Mouse (Mus musculus): ENCODE measurements at regions not wholly inside any gene's neighbourhood (a gene's known extent, or its start where the extent isn't known, plus 50 kb on each side); places are given as distances from the start of the nearest gene placed in this dataset.
A peak's percentile ranks its signal among the peaks of the same experiment; 100 is the strongest.

GRCm38 (mm10) chr6:35458250-35458649 is 81.4 kb downstream of the Mtpn start:
- DNase-seq (ENCODE audit: low spot score): peak; percentile 1

- DNase-seq (ENCODE audit: low spot score): no peak
Observed at GRCm38 (mm10) chr6:35445007-35445406, 94.7 kb downstream of the Mtpn start.

- no peak for DNase-seq (ENCODE audit: low spot score)
Observed at GRCm38 (mm10) chr6:35426301-35426700, 100.4 kb upstream of the Fam180a start.

- DNase-seq (ENCODE audit: low spot score): no peak
Observed at GRCm38 (mm10) chr6:35424521-35424920, 98.6 kb upstream of the Fam180a start.

GRCm38 (mm10) chr6:35420924-35421323 is 95.0 kb upstream of the Fam180a start:
- DNase-seq (ENCODE audit: low spot score): no peak

- no peak for DNase-seq (ENCODE audit: low spot score)
Observed at GRCm38 (mm10) chr6:35405044-35405443, 79.1 kb upstream of the Fam180a start.

- no peak for DNase-seq (ENCODE audit: low spot score)
Observed at GRCm38 (mm10) chr6:35403341-35403910, 77.5 kb upstream of the Fam180a start.

- DNase-seq (ENCODE audit: low spot score): peak; percentile 53
Observed at GRCm38 (mm10) chr6:35395726-35396125, 69.8 kb upstream of the Fam180a start.

- DNase-seq (ENCODE audit: low spot score): no peak
Observed at GRCm38 (mm10) chr6:35388827-35389226, 62.9 kb upstream of the Fam180a start.

- DNase-seq (ENCODE audit: low spot score): no peak
Observed at GRCm38 (mm10) chr6:35381536-35381935, 55.6 kb upstream of the Fam180a start.

- peak; percentile 30 for DNase-seq (ENCODE audit: low spot score)
Observed at GRCm38 (mm10) chr6:35380721-35381466, 55.0 kb upstream of the Fam180a start.

- DNase-seq (ENCODE audit: low spot score): peak; percentile 69
Observed at GRCm38 (mm10) chr6:35379890-35380289, 53.9 kb upstream of the Fam180a start.

- no peak for DNase-seq (ENCODE audit: low spot score)
Observed at GRCm38 (mm10) chr6:35378851-35379250, 52.9 kb upstream of the Fam180a start.

GRCm38 (mm10) chr6:35377535-35377934 is 51.6 kb upstream of the Fam180a start:
- no peak for DNase-seq (ENCODE audit: low spot score)

GRCm38 (mm10) chr6:35376526-35376925 is 50.6 kb upstream of the Fam180a start:
- DNase-seq (ENCODE audit: low spot score): no peak
